Mouse (Mus musculus) liver, embryonic 15.5 days (tissue): Measurements from ENCODE around the gene Slc25a34. TPM values are rescaled to one million over a fixed set of nuclear protein-coding genes. Genes with fewer than 3 reads are reported as not detected.

Experiments used
- ATAC-seq: fragments of 200-750 bp; cut with Nextera tagmentation; 2 replicates; pipeline ENCODE4 v1.8.0; 2017; ENCODE audit warnings: moderate number of reproducible peaks, mild to moderate bottlenecking, moderate library complexity; ENCODE audit not compliant: insufficient read depth
- H3K27ac ChIP-seq: fragments of 300-500 bp; sonication (generic); replicated peaks from 2 replicates; pipeline ENCODE4 v1.5.1; 2015; ENCODE audit warnings: mild to moderate bottlenecking, inconsistent platforms
- H3K27me3 ChIP-seq: fragments of 300-500 bp; sonication (generic); 2 replicates; pipeline ENCODE4 v1.6.1; 2015; ENCODE audit warnings: mild to moderate bottlenecking, inconsistent platforms
- H3K36me3 ChIP-seq: fragments of 300-500 bp; sonication (generic); replicated peaks from 2 replicates; pipeline ENCODE4 v1.6.1; 2015; ENCODE audit warnings: moderate library complexity, mild to moderate bottlenecking, inconsistent platforms
- H3K4me1 ChIP-seq: fragments of 300-500 bp; sonication (generic); replicated peaks from 2 replicates; pipeline ENCODE4 v1.6.1; 2015; ENCODE audit warnings: inconsistent platforms
- H3K4me2 ChIP-seq: fragments of 300-500 bp; sonication (generic); 2 replicates; pipeline ENCODE4 v1.6.1; 2015; ENCODE audit warnings: moderate library complexity, mild to moderate bottlenecking, inconsistent platforms
- H3K4me3 ChIP-seq: fragments of 300-500 bp; sonication (generic); replicated peaks from 2 replicates; pipeline ENCODE4 v1.5.1; 2015; ENCODE audit warnings: mild to moderate bottlenecking, inconsistent platforms
- H3K9ac ChIP-seq: fragments of 300-500 bp; sonication (generic); 2 replicates; pipeline ENCODE4 v1.6.1; 2015; ENCODE audit warnings: moderate library complexity, mild to moderate bottlenecking, inconsistent platforms
- H3K9me3 ChIP-seq: fragments of 300-500 bp; sonication (generic); replicated peaks from 2 replicates; pipeline ENCODE4 v1.6.1; 2016; ENCODE audit warnings: inconsistent platforms
- WGBS: fragments of 180-500 bp; shearing (Covaris S2); methylation state at CpG from one replicate; pipeline ENCODE4 v1.1.7; 2015; ENCODE audit warnings: mixed read lengths; ENCODE audit not compliant: insufficient replicate concordance; 5-methylcytosine and 5-hydroxymethylcytosine counted together
- polyA plus RNA-seq: library from polyadenylated mRNA; unstranded; fragments of >200 nt; fragmentation: Nextera tagmentation; extraction: Ambion mirVana; gene quantifications from 2 replicates; pipeline ENCODE4 v1.2.1, GENCODE M21; 2015

The Slc25a34 gene
- polyA plus RNA-seq, 1 experiment from 2014 or later: 0.07 TPM

DNA sequence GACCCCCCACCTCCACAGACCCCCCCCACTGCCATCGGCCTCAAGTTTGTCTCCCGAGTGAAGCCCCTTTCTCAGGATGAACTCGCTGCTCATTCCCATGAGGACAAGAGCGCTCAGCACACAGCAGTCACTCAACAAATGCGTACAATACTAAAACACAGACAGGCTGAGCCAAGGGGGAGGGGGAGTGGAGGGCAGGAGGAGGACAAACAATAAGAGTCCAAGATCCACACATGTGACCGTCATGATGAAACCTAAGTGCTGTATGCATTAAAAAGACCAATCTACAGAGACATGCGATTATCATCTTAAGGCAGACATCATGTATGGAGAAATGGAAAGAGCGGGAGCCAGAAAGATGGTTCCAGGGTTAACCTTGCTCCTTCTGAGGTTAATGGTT is 33.3 kb upstream of the Slc25a34 start:
- no peak for ATAC-seq
- Histone ChIP-seq H3K9me3 (no peaks in the 10 kb centered on the region), H3K27me3 (no peaks in the 10 kb centered on the region), H3K9ac (no peak overlapping the region), H3K4me3 (no peak overlapping the region), H3K4me1 (peaks cover 32% of the 10 kb centered on the region), H3K36me3 (0 out of 2 replicates have a peak, but pooled peaks cover 16% of the 10 kb centered on the region), H3K27ac (no peak overlapping the region), H3K4me2 (no peak overlapping the region)
- WGBS: 68% methylated on average over 8 of the region's 8 CpGs

DNA sequence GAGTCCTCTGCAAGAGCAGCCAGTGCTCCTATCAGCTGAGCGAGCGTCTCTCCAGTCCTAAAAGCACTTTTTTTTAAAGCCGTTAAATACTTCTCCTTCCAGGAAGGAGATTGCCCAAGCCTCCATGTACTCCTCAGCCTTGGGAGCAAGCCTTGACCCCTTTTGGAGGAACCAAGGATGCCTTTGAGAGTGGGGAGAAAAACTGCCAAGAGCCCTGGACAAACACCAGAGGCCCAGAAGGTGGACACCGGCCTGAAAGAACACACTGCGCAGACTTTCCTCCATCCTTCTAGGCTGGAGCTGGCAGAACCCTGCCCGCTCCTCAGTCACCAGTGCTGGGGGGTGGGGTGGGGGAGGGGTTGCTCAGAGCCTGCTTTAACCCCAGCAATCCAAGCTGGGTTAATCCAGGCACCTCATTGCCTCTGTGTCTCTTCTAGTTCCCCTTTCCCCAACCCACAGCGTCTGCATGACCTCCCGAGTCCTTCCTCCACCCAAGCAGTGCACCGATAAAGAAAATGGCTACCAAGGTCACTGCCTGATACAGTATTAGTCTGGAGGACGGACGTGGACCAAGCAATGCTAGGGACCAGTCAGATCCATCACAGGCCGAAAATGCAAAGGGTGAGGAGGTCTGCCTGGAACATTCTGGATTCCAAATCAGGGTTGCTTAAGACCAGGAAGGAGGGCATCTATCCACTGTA is 32.4 kb upstream of the Slc25a34 start:
- Histone ChIP-seq H3K4me2 (no peak overlapping the region), H3K36me3 (0 out of 2 replicates have a peak, but pooled peaks cover 14% of the 10 kb centered on the region), H3K9ac (no peak overlapping the region), H3K27ac (0 out of 2 replicates have a peak overlapping the region, but pooled peaks have one; percentile 29), H3K27me3 (no peaks in the 10 kb centered on the region), H3K4me1 (peaks cover 35% of the 10 kb centered on the region), H3K4me3 (no peak overlapping the region), H3K9me3 (no peaks in the 10 kb centered on the region)
- ATAC-seq: 0 out of 2 replicates have a peak, but pooled peaks have one; percentile 13
- 45% methylated on average over 12 of the region's 12 CpGs for WGBS

- ATAC-seq: no peak
- WGBS: 85% methylated on average over 6 of the region's 6 CpGs
- H3K9me3 ChIP-seq: no peaks in the 10 kb centered on the region
- H3K4me3 ChIP-seq: no peak overlapping the region
- H3K4me1 ChIP-seq: peaks cover 35% of the 10 kb centered on the region
- H3K4me2 ChIP-seq: no peak overlapping the region
- no peaks in the 10 kb centered on the region for H3K27me3 ChIP-seq
- 0 out of 2 replicates have a peak, but pooled peaks cover 5% of the 10 kb centered on the region for H3K36me3 ChIP-seq
- H3K9ac ChIP-seq: no peak overlapping the region
- no peak overlapping the region for H3K27ac ChIP-seq
These were observed 30.9 kb upstream of the Slc25a34 start for GRCm38 (mm10) chr4:141654509-141654908.

GRCm38 (mm10) chr4:141653813-141654212 is 30.2 kb upstream of the Slc25a34 start:
- 83% methylated on average over 13 of the region's 13 CpGs for WGBS
- Histone ChIP-seq H3K9me3 (no peaks in the 10 kb centered on the region), H3K36me3 (0 out of 2 replicates have a peak, but pooled peaks cover 8% of the 10 kb centered on the region), H3K9ac (no peak overlapping the region), H3K4me1 (peaks cover 35% of the 10 kb centered on the region), H3K4me2 (no peak overlapping the region), H3K27me3 (no peaks in the 10 kb centered on the region), H3K27ac (no peak overlapping the region), H3K4me3 (no peak overlapping the region)
- no peak for ATAC-seq

- Histone ChIP-seq H3K9ac (no peak overlapping the region), H3K4me2 (no peak overlapping the region), H3K36me3 (0 out of 2 replicates have a peak, but pooled peaks cover 8% of the 10 kb centered on the region), H3K4me1 (peaks cover 30% of the 10 kb centered on the region), H3K27ac (no peak overlapping the region), H3K9me3 (no peaks in the 10 kb centered on the region), H3K27me3 (no peaks in the 10 kb centered on the region), H3K4me3 (no peak overlapping the region)
- 56% methylated on average over 8 of the region's 8 CpGs for WGBS
- no peak for ATAC-seq
These were observed 29.4 kb upstream of the Slc25a34 start for GRCm38 (mm10) chr4:141653044-141653443.

DNA sequence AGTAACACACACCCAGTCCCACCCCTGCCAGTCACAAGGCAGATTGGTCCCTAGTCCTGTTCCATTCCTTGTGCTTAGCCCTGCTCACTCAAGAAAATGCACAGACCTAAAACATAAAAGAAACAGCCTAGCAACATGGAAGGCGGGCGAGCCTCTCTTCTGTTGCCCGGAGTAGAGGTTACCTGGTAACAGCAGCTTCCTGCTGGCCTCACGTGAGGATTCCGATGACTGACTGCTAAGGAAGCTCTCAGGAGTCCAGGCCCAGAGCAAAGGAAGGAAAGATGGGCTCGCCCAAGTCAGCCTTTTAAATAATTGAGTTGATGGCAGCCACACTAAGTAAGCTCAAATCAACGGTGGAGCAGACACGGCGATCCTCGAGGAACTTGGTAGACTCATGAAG is 28.3 kb upstream of the Slc25a34 start:
- H3K4me2 ChIP-seq: no peak overlapping the region
- no peak overlapping the region for H3K4me3 ChIP-seq
- ATAC-seq: no peak
- peaks cover 24% of the 10 kb centered on the region for H3K4me1 ChIP-seq
- H3K9me3 ChIP-seq: no peaks in the 10 kb centered on the region
- no peak overlapping the region for H3K27ac ChIP-seq
- 78% methylated on average over 10 of the region's 10 CpGs for WGBS
- H3K36me3 ChIP-seq: 0 out of 2 replicates have a peak, but pooled peaks cover 8% of the 10 kb centered on the region
- no peaks in the 10 kb centered on the region for H3K27me3 ChIP-seq
- H3K9ac ChIP-seq: no peak overlapping the region

GRCm38 (mm10) chr4:141651286-141651685 is 27.7 kb upstream of the Slc25a34 start:
- Histone ChIP-seq H3K4me1 (peaks cover 18% of the 10 kb centered on the region), H3K9me3 (no peaks in the 10 kb centered on the region), H3K4me3 (no peak overlapping the region), H3K9ac (no peak overlapping the region), H3K4me2 (no peak overlapping the region), H3K36me3 (0 out of 2 replicates have a peak, but pooled peaks cover 8% of the 10 kb centered on the region), H3K27ac (no peak overlapping the region), H3K27me3 (no peaks in the 10 kb centered on the region)
- WGBS: 80% methylated on average over 6 of the region's 6 CpGs
- ATAC-seq: no peak

- H3K9ac ChIP-seq: no peak overlapping the region
- ATAC-seq: no peak
- WGBS: 69% methylated on average over 6 of the region's 6 CpGs
- H3K4me2 ChIP-seq: no peak overlapping the region
- H3K36me3 ChIP-seq: 0 out of 2 replicates have a peak, but pooled peaks cover 8% of the 10 kb centered on the region
- no peak overlapping the region for H3K4me3 ChIP-seq
- no peaks in the 10 kb centered on the region for H3K27me3 ChIP-seq
- peaks cover 11% of the 10 kb centered on the region for H3K4me1 ChIP-seq
- no peaks in the 10 kb centered on the region for H3K9me3 ChIP-seq
- no peak overlapping the region for H3K27ac ChIP-seq
These were observed 25.6 kb upstream of the Slc25a34 start for GRCm38 (mm10) chr4:141649244-141649643.

GRCm38 (mm10) chr4:141648262-141648661 is 24.6 kb upstream of the Slc25a34 start:
- Histone ChIP-seq H3K4me2 (no peak overlapping the region), H3K4me1 (peaks cover 15% of the 10 kb centered on the region), H3K9me3 (no peaks in the 10 kb centered on the region), H3K4me3 (no peak overlapping the region), H3K27me3 (no peaks in the 10 kb centered on the region), H3K27ac (no peak overlapping the region), H3K36me3 (0 out of 2 replicates have a peak, but pooled peaks cover 3% of the 10 kb centered on the region), H3K9ac (no peak overlapping the region)
- 75% methylated on average over 5 of the region's 5 CpGs for WGBS
- no peak for ATAC-seq

GRCm38 (mm10) chr4:141647187-141647586 is 23.6 kb upstream of the Slc25a34 start:
- no peak overlapping the region for H3K27ac ChIP-seq
- 0 out of 2 replicates have a peak, but pooled peaks cover 3% of the 10 kb centered on the region for H3K36me3 ChIP-seq
- no peaks in the 10 kb centered on the region for H3K9me3 ChIP-seq
- no peak overlapping the region for H3K4me2 ChIP-seq
- ATAC-seq: no peak
- H3K27me3 ChIP-seq: no peaks in the 10 kb centered on the region
- no peak overlapping the region for H3K9ac ChIP-seq
- WGBS: 76% methylated on average over 3 of the region's 3 CpGs
- no peak overlapping the region for H3K4me3 ChIP-seq
- H3K4me1 ChIP-seq: peaks cover 10% of the 10 kb centered on the region

DNA sequence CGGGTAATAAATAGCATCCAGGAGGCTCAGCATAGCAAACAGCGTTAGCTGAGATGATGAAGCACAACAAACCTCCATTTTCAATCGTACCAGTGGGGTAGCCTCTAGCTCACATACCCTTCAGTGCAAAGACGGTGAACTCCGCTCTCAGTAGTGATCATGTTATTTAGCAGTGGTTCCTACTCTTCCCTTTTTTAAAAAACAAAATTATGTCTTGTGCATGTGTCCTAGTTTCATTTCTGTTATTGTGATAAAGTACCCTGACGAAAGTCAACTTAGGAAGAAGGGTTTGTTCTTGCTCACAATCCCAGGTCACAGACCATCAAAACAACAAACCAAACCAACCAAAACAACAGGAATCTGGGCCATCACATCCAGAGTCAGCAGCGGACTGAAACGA is 22.4 kb upstream of the Slc25a34 start:
- Histone ChIP-seq H3K4me2 (no peak overlapping the region), H3K27me3 (no peaks in the 10 kb centered on the region), H3K9me3 (no peaks in the 10 kb centered on the region), H3K4me1 (peaks cover 6% of the 10 kb centered on the region; the same call in 1 of the 2 replicates), H3K36me3 (peaks cover 10% of the 10 kb centered on the region; the same call in 1 of the 2 replicates), H3K9ac (no peak overlapping the region), H3K4me3 (no peak overlapping the region), H3K27ac (no peak overlapping the region)
- 81% methylated on average over 8 of the region's 8 CpGs for WGBS
- ATAC-seq: no peak
